Mouse (Mus musculus) gastrocnemius, adult 18-20 months (tissue): ENCODE data around the gene Sfrp5. TPM values are rescaled to one million over a fixed set of nuclear protein-coding genes. Genes with fewer than 3 reads are reported as not detected.
A peak's percentile ranks its signal among the peaks of the same experiment; 100 is the strongest.

Experiments used
- DNase-seq: peaks from one replicate; pipeline ENCODE4 v3.0.0; 2021; ENCODE audit warnings: low spot score
- total RNA-seq, 2 experiments: library from RNA; stranded (reverse); gene quantifications; 2 replicates each; pipeline ENCODE4 v1.2.3; 2021

The Sfrp5 gene
- total RNA-seq, 2 experiments from 2014 or later = 3.0 to 9.3 TPM

- no peak for DNase-seq
These were observed 415 bp upstream of the Sfrp5 start for GRCm38 (mm10) chr19:42202467-42202866.

- no peak for DNase-seq
These were observed 4.0 kb downstream of the Sfrp5 start for GRCm38 (mm10) chr19:42198026-42198425.

- DNase-seq = no peak
These were observed 5.0 kb downstream of the Sfrp5 start for GRCm38 (mm10) chr19:42197066-42197465.

- DNase-seq = no peak
These were observed 5.7 kb downstream of the Sfrp5 start for GRCm38 (mm10) chr19:42196378-42196777.

GRCm38 (mm10) chr19:42193311-42193710 is 8.7 kb downstream of the Sfrp5 start:
- no peak for DNase-seq

- peak; percentile 52 for DNase-seq
These were observed 11.6 kb downstream of the Sfrp5 start for GRCm38 (mm10) chr19:42190494-42190893.

- DNase-seq = no peak
These were observed 12.3 kb downstream of the Sfrp5 start for GRCm38 (mm10) chr19:42189735-42190134.

- DNase-seq = no peak
These were observed 19.4 kb downstream of the Sfrp5 start for GRCm38 (mm10) chr19:42182673-42183072.

- DNase-seq = no peak
These were observed 22.7 kb downstream of the Sfrp5 start for GRCm38 (mm10) chr19:42179356-42179755.

- DNase-seq = no peak
These were observed 24.6 kb downstream of the Sfrp5 start for GRCm38 (mm10) chr19:42177461-42177860.

GRCm38 (mm10) chr19:42176841-42177240 is 25.2 kb downstream of the Sfrp5 start:
- DNase-seq = no peak

- DNase-seq = peak; percentile 91
These were observed 31.8 kb downstream of the Sfrp5 start for GRCm38 (mm10) chr19:42170025-42170969.

GRCm38 (mm10) chr19:42169322-42169975 is 32.6 kb downstream of the Sfrp5 start:
- DNase-seq = no peak

- DNase-seq = no peak
These were observed 34.6 kb downstream of the Sfrp5 start for GRCm38 (mm10) chr19:42167489-42167888.

GRCm38 (mm10) chr19:42166766-42167165 is 35.3 kb downstream of the Sfrp5 start:
- no peak for DNase-seq

GRCm38 (mm10) chr19:42166130-42166529 is 35.9 kb downstream of the Sfrp5 start:
- peak; percentile 89 for DNase-seq

- DNase-seq = no peak
These were observed 37.9 kb downstream of the Sfrp5 start for GRCm38 (mm10) chr19:42164188-42164587.

GRCm38 (mm10) chr19:42163764-42164163 is 38.3 kb downstream of the Sfrp5 start, which contains the start of gene Zfyve27:
Gene Zfyve27 (plus strand): TSS chr19:42163951.
- DNase-seq = no peak

GRCm38 (mm10) chr19:42158246-42159017 is 43.6 kb downstream of the Sfrp5 start:
- no peak for DNase-seq

GRCm38 (mm10) chr19:42157493-42158237 is 44.4 kb downstream of the Sfrp5 start:
- DNase-seq = no peak

GRCm38 (mm10) chr19:42151990-42152389 is 50.1 kb downstream of the Sfrp5 start:
- peak; percentile 91 for DNase-seq
